In genomic region chr11:88457241-88457738, GRCm38 (mm10) we compare ENCODE assay signal across 25 mouse cellular contexts.
A peak's percentile ranks its signal among the peaks of the same experiment; 100 is the strongest.
DNase-seq lines count a peak whose midpoint lies in the region; ATAC-seq lines count a peak whose summit lies in the region.
"Had no signal": no experiment of that assay in that cellular context is flagged by ENCODE, and none has a peak within 500 bp of the region (broad histone marks: within the 10 kb centered on the region; RNA-seq: fewer than 3 reads in every experiment).

No protein-coding gene starts in this region.

- H3K9me3 ChIP-seq in hindbrain, embryonic 14.5 days (ENCODE audit: control insufficient read depth, low read length) = no peaks in the 10 kb centered on the region
- H3K9me3 ChIP-seq in hindbrain, embryonic 16.5 days (ENCODE audit: control insufficient read depth, low read length) = no peaks in the 10 kb centered on the region
- no peaks in the 10 kb centered on the region for H3K9me3 ChIP-seq in embryonic facial prominence, embryonic 10.5 days
- no peaks in the 10 kb centered on the region for H3K9me3 ChIP-seq in embryonic facial prominence, embryonic 14.5 days (ENCODE audit: control insufficient read depth, low read length)
- H3K9me3 ChIP-seq: forebrain, embryonic 15.5 days; hindbrain, embryonic 12.5 days; limb, embryonic 12.5 days; liver, embryonic 15.5 days; lung, embryonic 15.5 days had no signal

- peaks cover 84% of the 10 kb centered on the region for H3K4me1 ChIP-seq in hindbrain, embryonic 14.5 days (replicated peaks; ENCODE audit: control insufficient read depth, insufficient read depth, low read length)
- peaks cover 38% of the 10 kb centered on the region for H3K4me1 ChIP-seq in hindbrain, embryonic 16.5 days (ENCODE audit: control insufficient read depth, insufficient read depth, low read depth, low read length)
- peaks cover 83% of the 10 kb centered on the region for H3K4me1 ChIP-seq in embryonic facial prominence, embryonic 10.5 days
- peaks cover 22% of the 10 kb centered on the region for H3K4me1 ChIP-seq in embryonic facial prominence, embryonic 14.5 days (ENCODE audit: control insufficient read depth, insufficient read depth, low read length)

- ATAC-seq in hindbrain, embryonic 14.5 days (ENCODE audit: low FRiP score) = no peak
- no peak for ATAC-seq in hindbrain, embryonic 16.5 days
- ATAC-seq in embryonic facial prominence, embryonic 14.5 days (ENCODE audit: low read depth) = peak; percentile 27; the same call in 1 of the 2 replicates
- ATAC-seq: forebrain, embryonic 15.5 days; inflammation-experienced regulatory T-cells, adult 6 months had no signal

- H3K4me2 ChIP-seq in hindbrain, embryonic 14.5 days (replicated peaks) = no peak overlapping the region
- no peak overlapping the region for H3K4me2 ChIP-seq in hindbrain, embryonic 16.5 days (ENCODE audit: low read length)
- no peak overlapping the region for H3K4me2 ChIP-seq in embryonic facial prominence, embryonic 14.5 days (ENCODE audit: low read depth, low read length)
- H3K4me2 ChIP-seq: forebrain, embryonic 15.5 days; hindbrain, embryonic 12.5 days; limb, embryonic 12.5 days; liver, embryonic 15.5 days; lung, embryonic 15.5 days; midbrain, embryonic 11.5 days had no signal

- 73% methylated on average over 10 of the region's 10 CpGs for whole genome bisulfite sequencing in hindbrain, embryonic 14.5 days
- 71% methylated on average over 10 of the region's 10 CpGs for WGBS in hindbrain, embryonic 16.5 days
- 82% methylated on average over 10 of the region's 10 CpGs for WGBS in embryonic facial prominence, embryonic 10.5 days
- WGBS in embryonic facial prominence, embryonic 14.5 days = 74% methylated on average over 10 of the region's 10 CpGs

- 0 out of 2 replicates have a peak overlapping the region, but pooled peaks have one; percentile 12 for H3K27ac ChIP-seq in hindbrain, embryonic 14.5 days
- no peak overlapping the region for H3K27ac ChIP-seq in hindbrain, embryonic 16.5 days (ENCODE audit: low read depth, low read length)
- peak overlapping the region; percentile 14; the same call in 1 of the 2 replicates for H3K27ac ChIP-seq in embryonic facial prominence, embryonic 10.5 days (replicated peaks)
- H3K27ac ChIP-seq in embryonic facial prominence, embryonic 14.5 days (replicated peaks; ENCODE audit: low read depth, low read length) = no peak overlapping the region
- H3K27ac ChIP-seq: forebrain, embryonic 15.5 days; hindbrain, embryonic 12.5 days; layer of hippocampus, adult 2 months; left cerebral cortex, adult 2 months; limb, embryonic 12.5 days; liver, embryonic 15.5 days; lung, embryonic 15.5 days had no signal

- no peaks in the 10 kb centered on the region for H3K36me3 ChIP-seq in hindbrain, embryonic 14.5 days (replicated peaks; ENCODE audit: control insufficient read depth, insufficient read depth)
- H3K36me3 ChIP-seq in hindbrain, embryonic 16.5 days (ENCODE audit: control insufficient read depth, insufficient read depth, low read length) = no peaks in the 10 kb centered on the region
- H3K36me3 ChIP-seq in embryonic facial prominence, embryonic 10.5 days (replicated peaks) = peaks cover 33% of the 10 kb centered on the region
- H3K36me3 ChIP-seq in embryonic facial prominence, embryonic 14.5 days (ENCODE audit: control insufficient read depth, insufficient read depth, low read length) = no peaks in the 10 kb centered on the region
- H3K36me3 ChIP-seq: forebrain, embryonic 15.5 days; hindbrain, embryonic 12.5 days; liver, embryonic 15.5 days; lung, embryonic 15.5 days had no signal

- H3K9ac ChIP-seq in hindbrain, embryonic 14.5 days = no peak overlapping the region
- H3K9ac ChIP-seq in hindbrain, embryonic 16.5 days (ENCODE audit: low read depth, low read length) = no peak overlapping the region
- no peak overlapping the region for H3K9ac ChIP-seq in embryonic facial prominence, embryonic 14.5 days (ENCODE audit: low read depth, low read length)
- H3K9ac ChIP-seq: forebrain, embryonic 15.5 days; hindbrain, embryonic 12.5 days; limb, embryonic 12.5 days; liver, embryonic 15.5 days; lung, embryonic 15.5 days had no signal

- H3K27me3 ChIP-seq in hindbrain, embryonic 14.5 days (ENCODE audit: control insufficient read depth, insufficient read depth, low read length) = no peaks in the 10 kb centered on the region
- H3K27me3 ChIP-seq in hindbrain, embryonic 16.5 days (replicated peaks; ENCODE audit: control insufficient read depth, insufficient read depth, low read length) = no peaks in the 10 kb centered on the region
- no peaks in the 10 kb centered on the region for H3K27me3 ChIP-seq in embryonic facial prominence, embryonic 10.5 days (replicated peaks; ENCODE audit: low read depth, poor library complexity, severe bottlenecking)
- no peaks in the 10 kb centered on the region for H3K27me3 ChIP-seq in embryonic facial prominence, embryonic 14.5 days (replicated peaks; ENCODE audit: control insufficient read depth, insufficient read depth, low read length)
- H3K27me3 ChIP-seq: forebrain, embryonic 15.5 days; hindbrain, embryonic 12.5 days; liver, embryonic 15.5 days; lung, embryonic 15.5 days had no signal

- no peak for DNase-seq in hindbrain, embryonic 14.5 days (ENCODE audit: low spot score)
- DNase-seq in kidney, postnatal 14 days = peak; percentile 12
- DNase-seq in kidney, postnatal 10 days = no peak
- DNase-seq in embryonic facial prominence, embryonic 10.5 days (ENCODE audit: low spot score) = no peak
- no peak for DNase-seq in embryonic facial prominence, embryonic 14.5 days (ENCODE audit: low spot score)
- DNase-seq in cerebellum, adult 11 months = no peak
- DNase-seq: adrenal gland, postnatal 25 days; B cell, adult 2 months; cerebellum, adult 18-20 months; cerebellum, postnatal 10 days; gastrocnemius, postnatal 25 days; heart, adult 18-20 months; kidney, adult 9 months; thymus, adult 2 months; thymus, postnatal 4 days had no signal

- H3K4me3 ChIP-seq in hindbrain, embryonic 14.5 days (replicated peaks; ENCODE audit: low read length) = no peak overlapping the region
- H3K4me3 ChIP-seq in hindbrain, embryonic 16.5 days (ENCODE audit: low read length) = no peak overlapping the region
- H3K4me3 ChIP-seq in embryonic facial prominence, embryonic 10.5 days = no peak overlapping the region
- no peak overlapping the region for H3K4me3 ChIP-seq in embryonic facial prominence, embryonic 14.5 days (ENCODE audit: low read depth, low read length)
- H3K4me3 ChIP-seq: forebrain, embryonic 15.5 days; hindbrain, embryonic 12.5 days; layer of hippocampus, adult 2 months; left cerebral cortex, adult 2 months; limb, embryonic 12.5 days; liver, embryonic 15.5 days; lung, embryonic 15.5 days had no signal

Comparison
In these comparisons a context has a peak if more than half of its experiments do, and no peak if none do; other contexts are left out.
1. H3K27ac ChIP-seq: peak in hindbrain, embryonic 14.5 days (single experiment) and embryonic facial prominence, embryonic 10.5 days (single experiment); none in hindbrain, embryonic 16.5 days (single experiment) and embryonic facial prominence, embryonic 14.5 days (single experiment).